Mouse (Mus musculus): ENCODE results near the gene Uggt2.

- TF ChIP-seq POLR2A (IDR thresholded peaks at IDR 0.05; ENCODE audit: borderline replicate concordance, insufficient read depth, low read length) (no peak), CTCF (IDR thresholded peaks at IDR 0.05; ENCODE audit: borderline replicate concordance, insufficient read depth, low read depth, low read length) (peak; percentile 27; the same call in 1 of the 2 replicates)
Measured at GRCm38 (mm10) chr14:119025889-119026288, 73.3 kb downstream of the Uggt2 start.

Data from cerebellum, adult 2 months (tissue).